Mouse (Mus musculus) limb, embryonic 12.5 days (tissue): ENCODE results near the gene Slc25a38. TPM values are rescaled to one million over a fixed set of nuclear protein-coding genes. Genes with fewer than 3 reads are reported as not detected.

Source experiments
- ATAC-seq: fragments of 200-750 bp; cut with Nextera tagmentation; 2 replicates; pipeline ENCODE4 v1.8.0; 2017; ENCODE audit warnings: low read depth, moderate TSS enrichment; ENCODE audit not compliant: insufficient number of reproducible peaks, insufficient read depth, low FRiP score, low TSS enrichment
- H3K27ac ChIP-seq: fragments of 300-500 bp; sonication (generic); 2 replicates; pipeline ENCODE4 v1.5.1; 2016; ENCODE audit warnings: mild to moderate bottlenecking, moderate library complexity
- H3K27me3 ChIP-seq: fragments of 300-500 bp; sonication (generic); 2 replicates; pipeline ENCODE4 v1.6.1; 2016; ENCODE audit warnings: mild to moderate bottlenecking, moderate library complexity
- H3K36me3 ChIP-seq: fragments of 300-500 bp; sonication (generic); 2 replicates; pipeline ENCODE4 v1.6.1; 2016; ENCODE audit warnings: mild to moderate bottlenecking, moderate library complexity
- H3K4me1 ChIP-seq: fragments of 300-500 bp; sonication (generic); replicated peaks from 2 replicates; pipeline ENCODE4 v1.6.1; 2016
- H3K4me2 ChIP-seq: fragments of 300-500 bp; sonication (generic); 2 replicates; pipeline ENCODE4 v1.6.1; 2016; ENCODE audit warnings: mild to moderate bottlenecking, moderate library complexity
- H3K4me3 ChIP-seq: fragments of 300-500 bp; sonication (generic); replicated peaks from 2 replicates; pipeline ENCODE4 v1.5.1; 2016; ENCODE audit warnings: mild to moderate bottlenecking
- H3K9ac ChIP-seq: fragments of 300-500 bp; sonication (generic); replicated peaks from 2 replicates; pipeline ENCODE4 v1.6.1; 2016; ENCODE audit warnings: mild to moderate bottlenecking, moderate library complexity
- H3K9me3 ChIP-seq: fragments of 300-500 bp; sonication (generic); 2 replicates; pipeline ENCODE4 v1.6.1; 2016; ENCODE audit warnings: mild to moderate bottlenecking, moderate library complexity
- WGBS: fragments of 180-500 bp; shearing (Covaris S2); methylation state at CpG from one replicate; pipeline ENCODE4 v1.1.7; 2016; 5-methylcytosine and 5-hydroxymethylcytosine counted together
- polyA plus RNA-seq: library from polyadenylated mRNA; unstranded; fragments of >200 nt; fragmentation: Nextera tagmentation; extraction: Ambion mirVana; gene quantifications from 2 replicates; pipeline ENCODE4 v1.2.1, GENCODE M21; 2016

Slc25a38 gene
- polyA plus RNA-seq, 1 experiment from 2014 or later, result 34.1 TPM

GRCm38 (mm10) chr9:120081247-120081646, 28.9 kb upstream of the Slc25a38 start:
- Histone ChIP-seq H3K27me3 (no peaks in the 10 kb centered on the region), H3K27ac (no peak overlapping the region), H3K36me3 (no peaks in the 10 kb centered on the region), H3K4me1 (no peaks in the 10 kb centered on the region), H3K4me3 (no peak overlapping the region), H3K9me3 (no peaks in the 10 kb centered on the region), H3K9ac (no peak overlapping the region), H3K4me2 (no peak overlapping the region)
- 73% methylated on average over 6 of the region's 6 CpGs for WGBS
- no peak for ATAC-seq

GRCm38 (mm10) chr9:120081967-120082366, 28.2 kb upstream of the Slc25a38 start:
- no peaks in the 10 kb centered on the region for H3K27me3 ChIP-seq
- ATAC-seq, result no peak
- H3K4me2 ChIP-seq, result no peak overlapping the region
- no peaks in the 10 kb centered on the region for H3K36me3 ChIP-seq
- H3K9ac ChIP-seq, result no peak overlapping the region
- H3K4me1 ChIP-seq, result no peaks in the 10 kb centered on the region
- H3K27ac ChIP-seq, result no peak overlapping the region
- H3K4me3 ChIP-seq, result no peak overlapping the region
- no peaks in the 10 kb centered on the region for H3K9me3 ChIP-seq
- 76% methylated on average over 5 of the region's 5 CpGs for WGBS

DNA sequence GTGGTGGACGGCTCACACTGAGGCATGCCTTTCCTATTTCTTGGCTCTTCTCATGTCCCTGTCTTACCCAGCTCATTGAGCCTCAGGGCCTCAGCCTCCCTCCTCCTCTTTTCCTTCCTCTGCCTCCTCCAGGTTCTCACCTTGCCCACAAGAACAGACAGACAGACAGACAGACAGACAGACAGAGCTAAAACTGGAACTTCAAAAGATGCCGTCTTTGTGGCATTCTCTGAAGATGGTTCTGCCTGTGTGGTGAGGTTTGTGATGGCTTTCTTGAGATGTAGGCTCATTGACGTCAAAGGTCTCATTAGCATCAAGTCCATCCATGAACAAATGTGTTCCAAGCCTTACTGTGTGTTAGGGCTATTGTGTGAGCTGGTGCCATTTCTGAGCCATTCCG, 27.5 kb upstream of the Slc25a38 start:
- WGBS, result 82% methylated on average over 4 of the region's 4 CpGs
- Histone ChIP-seq H3K4me1 (no peaks in the 10 kb centered on the region), H3K9me3 (no peaks in the 10 kb centered on the region), H3K4me2 (no peak overlapping the region), H3K9ac (no peak overlapping the region), H3K4me3 (no peak overlapping the region), H3K36me3 (no peaks in the 10 kb centered on the region), H3K27ac (no peak overlapping the region), H3K27me3 (no peaks in the 10 kb centered on the region)
- ATAC-seq, result no peak

DNA sequence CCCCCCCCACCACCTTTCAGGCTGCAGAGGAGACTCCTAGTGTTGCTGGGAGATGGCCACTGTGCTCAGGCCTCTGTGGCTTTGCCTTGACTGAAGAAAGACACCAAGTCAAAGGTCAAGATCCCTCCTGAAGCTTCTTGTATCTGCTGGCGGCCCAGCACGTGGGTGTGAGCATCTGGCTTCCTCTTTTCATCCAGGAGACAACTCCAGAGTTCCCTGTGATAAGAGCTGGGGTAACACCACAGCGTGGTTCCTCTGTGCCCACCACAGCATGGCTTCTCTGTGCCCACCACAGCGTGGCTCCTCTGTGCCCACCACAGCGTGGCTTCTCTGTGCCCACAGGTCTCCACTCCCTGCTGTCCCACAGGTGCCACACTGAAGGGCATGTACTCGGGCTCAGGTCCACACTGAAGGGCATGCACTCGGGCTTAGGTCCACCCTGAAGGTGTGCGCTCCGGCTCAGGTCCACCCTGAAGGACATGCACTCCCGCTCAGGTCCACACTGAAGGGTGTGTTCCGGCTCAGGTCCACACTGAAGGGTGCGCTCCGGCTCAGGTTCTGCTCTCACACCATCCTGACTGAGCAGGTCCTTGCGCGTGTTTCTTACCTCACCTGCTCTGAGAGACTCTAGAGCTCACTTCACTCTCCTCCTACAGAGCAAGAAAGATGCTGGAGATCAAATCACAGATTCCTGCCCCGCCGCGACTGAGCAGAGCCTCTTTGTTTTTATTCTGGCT, 26.8 kb upstream of the Slc25a38 start:
- Histone ChIP-seq H3K27me3 (no peaks in the 10 kb centered on the region), H3K36me3 (no peaks in the 10 kb centered on the region), H3K4me2 (no peak overlapping the region), H3K9me3 (no peaks in the 10 kb centered on the region), H3K9ac (no peak overlapping the region), H3K4me1 (no peaks in the 10 kb centered on the region), H3K27ac (no peak overlapping the region), H3K4me3 (no peak overlapping the region)
- ATAC-seq, result no peak
- WGBS, result 80% methylated on average over 18 of the region's 18 CpGs

DNA sequence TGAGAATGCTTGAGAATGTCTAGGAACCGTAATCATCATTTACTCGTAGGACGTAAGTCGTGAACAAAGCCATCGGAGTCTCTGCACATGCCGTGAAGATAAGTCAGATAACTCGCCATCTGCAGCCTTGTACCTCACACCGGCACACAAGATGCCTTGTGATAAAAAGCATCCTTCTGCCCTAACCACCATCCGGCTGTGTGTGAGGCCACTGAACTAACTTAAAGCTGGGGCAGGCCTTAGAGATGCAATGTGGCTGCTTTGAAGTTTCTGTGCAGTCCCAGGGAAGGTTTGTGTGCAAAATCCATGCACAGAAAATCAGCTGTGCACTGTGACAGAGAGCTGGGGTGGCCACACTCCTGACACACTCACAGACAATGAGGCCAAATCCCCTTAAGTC, 25.8 kb upstream of the Slc25a38 start:
- ATAC-seq, result no peak
- no peak overlapping the region for H3K4me3 ChIP-seq
- no peaks in the 10 kb centered on the region for H3K36me3 ChIP-seq
- H3K27me3 ChIP-seq, result no peaks in the 10 kb centered on the region
- no peak overlapping the region for H3K27ac ChIP-seq
- H3K9me3 ChIP-seq, result 0 out of 2 replicates have a peak, but pooled peaks cover 4% of the 10 kb centered on the region
- WGBS, result 86% methylated on average over 9 of the region's 9 CpGs
- H3K4me1 ChIP-seq, result no peaks in the 10 kb centered on the region
- H3K9ac ChIP-seq, result no peak overlapping the region
- H3K4me2 ChIP-seq, result no peak overlapping the region

DNA sequence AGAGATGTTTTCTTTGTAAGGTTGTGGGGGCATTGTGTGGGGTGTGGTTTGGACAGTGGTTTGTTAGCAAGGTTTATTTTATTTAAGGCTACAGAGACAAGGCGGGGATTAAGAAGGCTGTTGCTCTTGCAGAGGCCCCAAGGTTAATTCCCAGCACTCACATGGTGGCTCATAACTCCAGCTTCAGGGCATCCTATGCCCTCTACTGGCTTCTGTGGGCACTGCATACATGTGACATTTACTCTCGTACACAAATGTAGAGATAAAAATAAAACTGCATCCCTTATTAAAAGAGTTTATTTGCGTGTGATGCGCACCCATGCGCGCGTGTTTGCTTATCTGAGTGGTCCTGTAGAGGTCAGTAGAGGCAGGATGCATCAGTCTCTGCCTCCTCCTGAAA, 21.0 kb upstream of the Slc25a38 start:
- no peaks in the 10 kb centered on the region for H3K27me3 ChIP-seq
- H3K9me3 ChIP-seq, result 0 out of 2 replicates have a peak, but pooled peaks cover 4% of the 10 kb centered on the region
- H3K4me2 ChIP-seq, result no peak overlapping the region
- no peaks in the 10 kb centered on the region for H3K36me3 ChIP-seq
- WGBS, result 81% methylated on average over 7 of the region's 7 CpGs
- ATAC-seq, result no peak
- H3K4me3 ChIP-seq, result no peak overlapping the region
- H3K27ac ChIP-seq, result no peak overlapping the region
- H3K4me1 ChIP-seq, result no peaks in the 10 kb centered on the region
- H3K9ac ChIP-seq, result no peak overlapping the region

DNA sequence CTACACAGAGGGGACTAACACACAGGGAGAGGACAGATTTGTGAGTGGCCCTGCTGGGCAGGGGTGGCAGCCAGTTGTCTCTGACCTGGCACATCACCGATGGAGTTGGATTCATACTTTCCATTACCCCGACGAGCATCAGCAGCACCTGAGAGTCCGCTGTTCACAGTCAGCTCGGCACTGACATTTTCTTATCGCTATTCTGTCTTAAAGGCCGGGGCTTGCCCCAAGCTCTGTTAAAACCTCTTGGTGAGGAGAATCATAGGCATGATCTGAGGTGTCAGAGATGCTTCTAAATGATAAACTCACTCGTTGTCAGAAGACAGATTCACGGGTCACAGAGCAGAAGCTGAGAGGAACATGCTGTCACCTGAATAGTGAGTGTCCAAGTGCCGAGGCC, 19.1 kb upstream of the Slc25a38 start:
- no peak overlapping the region for H3K4me2 ChIP-seq
- H3K27me3 ChIP-seq, result no peaks in the 10 kb centered on the region
- no peak overlapping the region for H3K4me3 ChIP-seq
- no peak overlapping the region for H3K27ac ChIP-seq
- ATAC-seq, result no peak
- H3K36me3 ChIP-seq, result no peaks in the 10 kb centered on the region
- H3K9ac ChIP-seq, result no peak overlapping the region
- no peaks in the 10 kb centered on the region for H3K4me1 ChIP-seq
- WGBS, result 79% methylated on average over 10 of the region's 10 CpGs
- H3K9me3 ChIP-seq, result 0 out of 2 replicates have a peak, but pooled peaks cover 4% of the 10 kb centered on the region

GRCm38 (mm10) chr9:120091696-120092238, 18.4 kb upstream of the Slc25a38 start, which contains the start of gene Ccr8:
TSS of gene Ccr8 (plus strand) at chr9:120092114.
- no peak for ATAC-seq
- 67% methylated on average over 5 of the region's 5 CpGs for WGBS
- Histone ChIP-seq H3K9me3 (0 out of 2 replicates have a peak, but pooled peaks cover 4% of the 10 kb centered on the region), H3K4me3 (no peak within 1 kb of the TSS), H3K27me3 (no peaks in the 10 kb centered on the region), H3K36me3 (no peaks in the 10 kb centered on the region), H3K4me2 (no peak within 1 kb of the TSS), H3K9ac (no peak within 1 kb of the TSS), H3K27ac (no peak within 1 kb of the TSS), H3K4me1 (no peaks in the 10 kb centered on the region)

DNA sequence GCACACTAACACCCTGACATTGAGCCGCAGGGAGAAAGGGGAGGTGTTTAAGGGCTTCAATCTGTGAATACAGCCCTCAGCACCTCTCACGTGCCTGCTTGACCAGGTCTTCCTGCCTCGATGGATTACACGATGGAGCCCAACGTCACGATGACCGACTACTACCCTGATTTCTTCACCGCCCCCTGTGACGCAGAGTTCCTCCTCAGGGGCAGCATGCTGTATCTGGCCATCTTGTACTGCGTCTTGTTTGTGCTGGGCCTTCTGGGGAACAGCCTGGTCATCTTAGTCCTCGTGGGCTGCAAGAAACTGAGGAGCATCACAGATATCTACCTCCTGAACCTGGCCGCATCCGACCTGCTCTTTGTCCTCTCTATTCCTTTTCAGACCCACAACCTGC, 16.5 kb upstream of the Slc25a38 start:
- H3K9me3 ChIP-seq, result 0 out of 2 replicates have a peak, but pooled peaks cover 4% of the 10 kb centered on the region
- 88% methylated on average over 13 of the region's 13 CpGs for WGBS
- ATAC-seq, result no peak

GRCm38 (mm10) chr9:120095886-120096285, 14.3 kb upstream of the Slc25a38 start:
- no peak for ATAC-seq
- Histone ChIP-seq H3K4me3 (no peak overlapping the region), H3K4me1 (no peaks in the 10 kb centered on the region), H3K27me3 (no peaks in the 10 kb centered on the region), H3K27ac (no peak overlapping the region), H3K9me3 (no peaks in the 10 kb centered on the region), H3K36me3 (no peaks in the 10 kb centered on the region), H3K4me2 (no peak overlapping the region), H3K9ac (no peak overlapping the region)
- 70% methylated on average over 7 of the region's 7 CpGs for WGBS

More for the DNA sequence above, 16.5 kb upstream of the Slc25a38 start:
- Histone ChIP-seq H3K4me3 (no peak overlapping the region), H3K27ac (no peak overlapping the region), H3K4me1 (no peaks in the 10 kb centered on the region), H3K36me3 (no peaks in the 10 kb centered on the region), H3K9ac (no peak overlapping the region), H3K27me3 (no peaks in the 10 kb centered on the region), H3K4me2 (no peak overlapping the region)

GRCm38 (mm10) chr9:120098682-120099081, 11.5 kb upstream of the Slc25a38 start:
- no peak for ATAC-seq
- WGBS, result 22% methylated on average over 7 of the region's 7 CpGs
- Histone ChIP-seq H3K9ac (no peak overlapping the region), H3K36me3 (no peaks in the 10 kb centered on the region), H3K4me1 (no peaks in the 10 kb centered on the region), H3K9me3 (peaks cover 9% of the 10 kb centered on the region), H3K4me2 (no peak overlapping the region), H3K27me3 (no peaks in the 10 kb centered on the region), H3K4me3 (no peak overlapping the region), H3K27ac (no peak overlapping the region)

- no peak overlapping the region for H3K27ac ChIP-seq
- no peak for ATAC-seq
- no peaks in the 10 kb centered on the region for H3K27me3 ChIP-seq
- no peak overlapping the region for H3K9ac ChIP-seq
- no peaks in the 10 kb centered on the region for H3K4me1 ChIP-seq
- no peak overlapping the region for H3K4me3 ChIP-seq
- no peak overlapping the region for H3K4me2 ChIP-seq
- H3K36me3 ChIP-seq, result no peaks in the 10 kb centered on the region
- WGBS, result 93% methylated on average over 8 of the region's 8 CpGs
- peaks cover 12% of the 10 kb centered on the region for H3K9me3 ChIP-seq
Observed at GRCm38 (mm10) chr9:120099304-120099703, 10.9 kb upstream of the Slc25a38 start.
